In genomic region chr5:110609425-110609824, GRCm38 (mm10) we compare ENCODE assay signal across 17 mouse cellular contexts. TPM values are rescaled to one million over a fixed set of nuclear protein-coding genes. Genes with fewer than 3 reads are reported as not detected.
A peak's percentile ranks its signal among the peaks of the same experiment; 100 is the strongest.
DNase-seq lines count a peak whose midpoint lies in the region; TF ChIP-seq lines count a peak whose summit lies in the region.
"Had no signal": no experiment of that assay in that cellular context is flagged by ENCODE, and none has a peak within 500 bp of the region (broad histone marks: within the 10 kb centered on the region; RNA-seq: fewer than 3 reads in every experiment).

No protein-coding gene starts in this region.

- no peak for TF ChIP-seq RAD21 in MEL (IDR thresholded peaks at IDR 0.05; ENCODE audit: low read depth, low read length)

- TF ChIP-seq POLR2A in MEL (IDR thresholded peaks at IDR 0.05; ENCODE audit: control insufficient read depth in 1 of 2, insufficient read depth in 1 of 2, low read depth in 1 of 2, low read length in 2 of 2, poor library complexity in 1 of 2) = no peak
- no peak for TF ChIP-seq POLR2A in brain, embryonic 14.5 days (IDR thresholded peaks at IDR 0.05; ENCODE audit: borderline replicate concordance, extremely low read depth, insufficient read depth, insufficient read length, poor library complexity, severe bottlenecking)

- TF ChIP-seq EP300 in MEL (IDR thresholded peaks at IDR 0.05; ENCODE audit: low read depth in 1 of 2, low read length in 2 of 2) = peak; percentile 62 to 65; a peak in 3 of 4 replicates

- no peaks in the 10 kb centered on the region for H3K27me3 ChIP-seq in MEL (ENCODE audit: control insufficient read depth in 1 of 2, insufficient read depth in 2 of 2, low read length in 2 of 2)
- H3K27me3 ChIP-seq: forebrain, embryonic 15.5 days had no signal

- no peak overlapping the region for H3K9ac ChIP-seq in MEL (ENCODE audit: control insufficient read depth, low read depth, low read length, poor library complexity, severe bottlenecking)
- H3K9ac ChIP-seq: embryonic facial prominence, embryonic 12.5 days; forebrain, embryonic 13.5 days; forebrain, embryonic 15.5 days; forebrain, postnatal 0 days had no signal

- peak overlapping the region; percentile 9 for H3K27ac ChIP-seq in MEL (ENCODE audit: control insufficient read depth, low read depth, low read length)
- H3K27ac ChIP-seq in layer of hippocampus, adult 2 months = no peak overlapping the region
- H3K27ac ChIP-seq: embryonic facial prominence, embryonic 10.5 days; embryonic facial prominence, embryonic 12.5 days; forebrain, embryonic 13.5 days; forebrain, embryonic 15.5 days had no signal

- H3K4me1 ChIP-seq in MEL (ENCODE audit: control insufficient read depth in 1 of 2, insufficient read depth in 2 of 2, low read length in 2 of 2) = peaks cover 5 to 38% of the 10 kb centered on the region in 2 experiments

- no peak for TF ChIP-seq CTCF in MEL (IDR thresholded peaks at IDR 0.05 in 2 of 3, conservative IDR thresholded peaks at IDR 0.05 in 1 of 3; ENCODE audit: control insufficient read depth in 1 of 3, insufficient read depth in 1 of 3, low read depth in 2 of 3, low read length in 3 of 3, poor library complexity in 1 of 3, severe bottlenecking in 1 of 3)
- no peak for TF ChIP-seq CTCF in brain, embryonic 14.5 days (IDR thresholded peaks at IDR 0.05; ENCODE audit: borderline replicate concordance, extremely low read depth, insufficient read depth, insufficient read length)
- no peak for TF ChIP-seq CTCF in layer of hippocampus, adult 2 months (conservative IDR thresholded peaks at IDR 0.05)

- no peaks in the 10 kb centered on the region for H3K79me2 ChIP-seq in MEL (ENCODE audit: control insufficient read depth, insufficient read depth, low read length, poor library complexity)

- peaks cover 0 to 20% of the 10 kb centered on the region in 2 experiments; a peak in 2 of 4 replicates for H3K36me3 ChIP-seq in MEL (ENCODE audit: control insufficient read depth in 1 of 2, insufficient read depth in 2 of 2, low read length in 2 of 2)
- H3K36me3 ChIP-seq: embryonic facial prominence, embryonic 10.5 days; embryonic facial prominence, embryonic 12.5 days; forebrain, embryonic 15.5 days; G1E had no signal

- H3K4me3 ChIP-seq in MEL (ENCODE audit: control insufficient read depth in 1 of 2, insufficient read depth in 1 of 2, low read depth in 2 of 2, low read length in 2 of 2) = no peak overlapping the region
- H3K4me3 ChIP-seq in layer of hippocampus, adult 2 months = no peak overlapping the region
- H3K4me3 ChIP-seq: embryonic facial prominence, embryonic 10.5 days; embryonic facial prominence, embryonic 12.5 days; forebrain, embryonic 13.5 days; forebrain, embryonic 15.5 days had no signal

- DNase-seq in 3T3-L1 (ENCODE audit: low read depth, low spot score) (peak; percentile 68), MEL (ENCODE audit: low read depth, low spot score) (peak; percentile 42)
- peak; percentile 8 for DNase-seq in brain, embryonic 14.5 days (ENCODE audit: low read depth)
- DNase-seq in layer of hippocampus, adult 2 months (ENCODE audit: low spot score in 2 of 2) = no peak
- DNase-seq in heart, adult 11 months = no peak
- DNase-seq in adrenal gland, adult (ENCODE audit: inconsistent age in 2 of 2, low spot score in 1 of 2) = no peak
- DNase-seq: adrenal gland, adult 2 months; adrenal gland, postnatal 10 days; adrenal gland, postnatal 25 days; B cell, adult 2 months; cerebellum, adult 9-10 months; forebrain, postnatal 0 days had no signal

- no peaks in the 10 kb centered on the region for H3K9me3 ChIP-seq in MEL (replicated peaks; ENCODE audit: insufficient read depth, low read length)
- H3K9me3 ChIP-seq: embryonic facial prominence, embryonic 10.5 days; embryonic facial prominence, embryonic 12.5 days; forebrain, embryonic 13.5 days; forebrain, embryonic 15.5 days; G1E had no signal

TF ChIP-seq in MEL, 35 proteins besides CTCF, POLR2A, EP300 and RAD21:
- TF ChIP-seq GATA1 (IDR thresholded peaks at IDR 0.05; ENCODE audit: low read depth, low read length) (peak; percentile 67), JUND (IDR thresholded peaks at IDR 0.05; ENCODE audit: low read depth, low read length) (no peak), MAZ (IDR thresholded peaks at IDR 0.05; ENCODE audit: low read depth, low read length) (no peak), RCOR1 (IDR thresholded peaks at IDR 0.05; ENCODE audit: low read depth, low read length) (peak; percentile 57; the same call in 1 of the 2 replicates), UBTF (IDR thresholded peaks at IDR 0.05; ENCODE audit: borderline replicate concordance, insufficient read depth, low read depth, low read length) (no peak), E2F4 (IDR thresholded peaks at IDR 0.05; ENCODE audit: borderline replicate concordance, low read depth, low read length) (no peak), TCF12 (IDR thresholded peaks at IDR 0.05; ENCODE audit: low read depth, low read length) (peak; percentile 79), TAL1 (IDR thresholded peaks at IDR 0.05; ENCODE audit: low read length) (peak; percentile 61), ZC3H11A (IDR thresholded peaks at IDR 0.05; ENCODE audit: low read depth, low read length) (no peak)

RNA-seq across cellular contexts. Expression of gene Noc4l, which starts 43.8 kb away (rescaled TPM):
- 67.2 and 72.8 TPM in 2 replicates for total RNA-seq in MEL (2012; rRNA removed)
- polyA plus RNA-seq in MEL (2012; ENCODE audit: insufficient read depth in 1 of 2, insufficient read length in 2 of 2, low read depth in 1 of 2, low replicate concordance in 2 of 2, missing spikeins in 1 of 2) = 100 to 1,000 TPM in 1 of 2 experiments, not detected in 1; 181 TPM
- 60.4 and 91.9 TPM in 2 replicates for polyA plus RNA-seq in brain, embryonic 14.5 days (2012; rRNA removed)
- 10 to 100 TPM; 23.4 to 23.8 TPM for total RNA-seq in layer of hippocampus, adult 2 months (2021)

RNA-seq across cellular contexts. Expression of gene Ddx51, which starts 43.8 kb away (rescaled TPM):
- 11.6 and 16.3 TPM in 2 replicates for total RNA-seq in MEL (2012; rRNA removed)
- polyA plus RNA-seq in MEL (2012; ENCODE audit: insufficient read depth in 1 of 2, insufficient read length in 2 of 2, low read depth in 1 of 2, low replicate concordance in 2 of 2, missing spikeins in 1 of 2) = 100 to 1,000 TPM in 1 of 2 experiments, 10 to 100 TPM in 1; 52.9 to 285 TPM
- polyA plus RNA-seq in brain, embryonic 14.5 days (2012; rRNA removed) = 23.1 and 28.1 TPM in 2 replicates
- 10 to 100 TPM; 31.2 to 35.0 TPM for total RNA-seq in layer of hippocampus, adult 2 months (2021)

Comparison
In these comparisons a context has a peak if more than half of its experiments do, and no peak if none do; other contexts are left out.
1. DNase-seq: peak in 3T3-L1 (single experiment), MEL (single experiment) and brain, embryonic 14.5 days (single experiment); none in layer of hippocampus, adult 2 months (0 of 2), heart, adult 11 months (single experiment) and adrenal gland, adult (0 of 2).